Mouse (Mus musculus) lung, embryonic 16.5 days (tissue): Measurements from ENCODE around the gene Gtf3c5. TPM values are rescaled to one million over a fixed set of nuclear protein-coding genes. Genes with fewer than 3 reads are reported as not detected.

Experiments
- ATAC-seq: fragments of 200-750 bp; cut with Nextera tagmentation; 2 replicates; pipeline ENCODE4 v1.8.0; 2017; ENCODE audit warnings: low read depth, mild to moderate bottlenecking, moderate library complexity
- H3K27ac ChIP-seq: fragments of 300-500 bp; sonication (generic); 2 replicates; pipeline ENCODE4 v1.5.1; 2014; ENCODE audit warnings: mild to moderate bottlenecking, control low read depth, low read length
- H3K27me3 ChIP-seq: fragments of 300-500 bp; sonication (generic); 2 replicates; pipeline ENCODE4 v1.6.1; 2014; ENCODE audit warnings: low read depth, low read length, mixed read lengths; ENCODE audit not compliant: control insufficient read depth, insufficient read depth
- H3K36me3 ChIP-seq: fragments of 300-500 bp; sonication (generic); 2 replicates; pipeline ENCODE4 v1.6.1; 2014; ENCODE audit warnings: low read length; ENCODE audit not compliant: control insufficient read depth, insufficient read depth
- H3K4me1 ChIP-seq: fragments of 300-500 bp; sonication (generic); replicated peaks from 2 replicates; pipeline ENCODE4 v1.6.1; 2014; ENCODE audit warnings: low read length, mixed read lengths; ENCODE audit not compliant: control insufficient read depth, insufficient read depth
- H3K4me2 ChIP-seq: fragments of 300-500 bp; sonication (generic); 2 replicates; pipeline ENCODE4 v1.6.1; 2014; ENCODE audit warnings: low read depth, low read length, control low read depth
- H3K4me3 ChIP-seq: fragments of 300-500 bp; sonication (generic); 2 replicates; pipeline ENCODE4 v1.5.1; 2014; ENCODE audit warnings: mild to moderate bottlenecking, low read length, control low read depth
- H3K9ac ChIP-seq: fragments of 300-500 bp; sonication (generic); 2 replicates; pipeline ENCODE4 v1.6.1; 2014; ENCODE audit warnings: low read length, control low read depth
- H3K9me3 ChIP-seq: fragments of 300-500 bp; sonication (generic); 2 replicates; pipeline ENCODE4 v1.6.1; 2016; ENCODE audit warnings: low read length; ENCODE audit not compliant: control insufficient read depth
- WGBS: fragments of 180-500 bp; shearing (Covaris S2); extraction: QIAGEN DNeasy Blood & Tissue Kit; methylation state at CpG from one replicate; pipeline ENCODE4 v1.1.7; 2014; 5-methylcytosine and 5-hydroxymethylcytosine counted together
- polyA plus RNA-seq: library from polyadenylated mRNA; unstranded; fragments of >200 nt; fragmentation: Nextera tagmentation; extraction: Ambion mirVana; gene quantifications from 2 replicates; pipeline ENCODE4 v1.2.1, GENCODE M21; 2015

Gtf3c5 gene
- polyA plus RNA-seq, 1 experiment from 2014 or later: 45.0 TPM

- Histone ChIP-seq H3K4me2 (no peak overlapping the region), H3K9me3 (no peaks in the 10 kb centered on the region), H3K9ac (no peak overlapping the region), H3K4me1 (no peaks in the 10 kb centered on the region), H3K36me3 (no peaks in the 10 kb centered on the region), H3K4me3 (no peak overlapping the region), H3K27ac (no peak overlapping the region), H3K27me3 (peaks cover 14% of the 10 kb centered on the region)
- 17% methylated on average over 2 of the region's 2 CpGs for WGBS
- ATAC-seq: no peak
Measured at GRCm38 (mm10) chr2:28621111-28621510, 37.6 kb upstream of the Gtf3c5 start.

GRCm38 (mm10) chr2:28620522-28620921 lies 37.0 kb upstream of the Gtf3c5 start:
- ATAC-seq: no peak
- Histone ChIP-seq H3K4me1 (no peaks in the 10 kb centered on the region), H3K27me3 (peaks cover 14% of the 10 kb centered on the region), H3K9me3 (no peaks in the 10 kb centered on the region), H3K36me3 (no peaks in the 10 kb centered on the region), H3K4me3 (no peak overlapping the region), H3K4me2 (no peak overlapping the region), H3K9ac (no peak overlapping the region), H3K27ac (no peak overlapping the region)
- 62% methylated on average over 10 of the region's 10 CpGs for WGBS

DNA sequence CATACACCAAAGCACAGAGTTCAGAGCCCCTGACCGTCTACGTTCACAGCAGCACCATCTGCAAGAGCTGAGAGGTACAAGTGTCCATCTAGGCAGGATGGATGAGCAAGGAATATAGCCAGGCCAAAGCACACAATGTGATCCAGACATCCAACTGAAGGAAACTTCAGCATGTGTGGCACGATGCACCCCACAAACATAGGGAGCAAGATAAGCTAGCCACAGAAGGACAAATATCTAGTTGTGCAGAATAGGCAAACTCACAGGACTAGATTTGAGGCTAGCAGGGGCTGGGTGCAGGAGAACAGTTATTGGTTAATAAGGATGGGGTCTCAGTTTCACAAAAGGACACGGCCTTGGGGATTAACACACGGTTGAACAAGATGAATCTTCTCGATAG lies 35.8 kb upstream of the Gtf3c5 start:
- 80% methylated on average over 6 of the region's 6 CpGs for WGBS
- Histone ChIP-seq H3K27me3 (peaks cover 14% of the 10 kb centered on the region), H3K4me3 (no peak overlapping the region), H3K4me1 (no peaks in the 10 kb centered on the region), H3K9ac (no peak overlapping the region), H3K4me2 (no peak overlapping the region), H3K36me3 (no peaks in the 10 kb centered on the region), H3K27ac (no peak overlapping the region), H3K9me3 (no peaks in the 10 kb centered on the region)
- no peak for ATAC-seq

DNA sequence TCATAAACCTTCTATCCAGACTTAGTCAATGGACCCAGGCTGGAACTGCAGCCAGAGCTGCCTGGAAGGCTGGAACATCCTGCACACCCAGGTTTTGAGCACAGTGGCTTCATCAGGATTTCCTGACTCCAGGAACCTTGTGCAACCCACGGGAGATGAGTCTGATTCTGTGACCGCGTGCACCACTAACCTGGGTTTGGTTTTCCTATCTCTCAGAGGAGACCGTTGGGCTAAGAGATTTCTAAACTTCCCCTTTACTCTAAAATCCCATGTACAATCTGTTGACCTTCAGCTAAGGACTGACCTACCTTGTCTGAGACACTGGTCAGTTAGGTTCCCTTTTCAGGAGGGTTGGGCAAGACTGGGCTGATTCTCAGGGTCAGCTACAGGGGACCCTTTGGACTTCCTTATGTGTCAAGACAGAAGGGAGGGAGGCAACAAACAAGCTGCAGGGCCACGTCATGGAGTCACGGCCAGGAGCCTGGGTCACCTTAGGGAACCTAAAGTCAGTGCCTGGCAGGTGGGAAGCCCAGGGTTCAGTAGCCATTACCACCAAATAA lies 35.3 kb upstream of the Gtf3c5 start:
- no peak overlapping the region for H3K4me2 ChIP-seq
- WGBS: 78% methylated on average over 6 of the region's 6 CpGs
- H3K4me1 ChIP-seq: no peaks in the 10 kb centered on the region
- H3K36me3 ChIP-seq: no peaks in the 10 kb centered on the region
- no peak overlapping the region for H3K9ac ChIP-seq
- H3K27ac ChIP-seq: no peak overlapping the region
- no peaks in the 10 kb centered on the region for H3K9me3 ChIP-seq
- peaks cover 14% of the 10 kb centered on the region for H3K27me3 ChIP-seq
- no peak overlapping the region for H3K4me3 ChIP-seq
- ATAC-seq: no peak

- no peak overlapping the region for H3K4me3 ChIP-seq
- no peak overlapping the region for H3K27ac ChIP-seq
- peaks cover 14% of the 10 kb centered on the region for H3K27me3 ChIP-seq
- no peaks in the 10 kb centered on the region for H3K36me3 ChIP-seq
- H3K4me2 ChIP-seq: no peak overlapping the region
- no peaks in the 10 kb centered on the region for H3K4me1 ChIP-seq
- H3K9ac ChIP-seq: no peak overlapping the region
- no peaks in the 10 kb centered on the region for H3K9me3 ChIP-seq
- no peak for ATAC-seq
- 65% methylated on average over 8 of the region's 8 CpGs for WGBS
Measured at GRCm38 (mm10) chr2:28617498-28618486, 34.2 kb upstream of the Gtf3c5 start.

DNA sequence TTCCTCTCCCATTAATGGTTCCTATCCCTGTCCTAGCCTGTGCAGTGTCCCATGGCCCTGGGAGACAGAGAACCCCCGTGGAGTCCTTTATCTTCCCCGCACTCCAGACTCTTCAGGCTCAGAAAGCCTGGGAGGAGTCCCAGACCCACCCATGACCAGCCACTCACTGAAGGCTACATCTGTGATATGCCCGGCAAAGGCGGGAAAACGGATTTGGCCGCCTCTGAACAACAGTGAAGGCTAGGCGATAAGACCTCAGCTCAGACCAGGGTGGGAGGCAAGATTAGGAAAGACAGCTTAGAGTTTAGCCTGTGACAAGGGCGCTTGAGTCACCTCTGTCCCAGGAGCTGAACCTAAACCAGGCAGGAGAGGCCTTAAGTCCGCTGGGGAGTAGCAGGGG lies 33.3 kb upstream of the Gtf3c5 start:
- no peak for ATAC-seq
- H3K4me2 ChIP-seq: no peak overlapping the region

DNA sequence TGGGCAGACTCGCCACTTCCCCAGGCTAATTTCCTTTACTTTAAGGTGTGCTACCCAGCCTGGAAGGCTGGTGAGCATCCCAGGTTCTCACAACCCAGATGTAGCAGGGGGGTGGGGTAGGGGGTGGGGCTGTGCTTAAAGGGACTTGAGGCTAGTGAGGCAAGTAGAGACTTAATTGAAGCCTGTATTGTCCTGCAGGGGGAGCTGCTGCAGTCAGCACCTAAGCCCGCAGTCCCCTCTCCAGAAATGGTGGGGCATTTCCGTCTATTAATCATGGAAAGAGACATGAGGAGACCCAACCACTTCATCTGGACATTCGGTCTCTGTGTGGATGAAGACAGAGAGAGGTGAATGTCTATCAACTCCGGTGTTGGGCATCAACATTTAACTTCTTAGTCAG lies 32.8 kb upstream of the Gtf3c5 start:
- H3K9ac ChIP-seq: no peak overlapping the region
- H3K4me3 ChIP-seq: no peak overlapping the region
- H3K27ac ChIP-seq: no peak overlapping the region
- H3K4me2 ChIP-seq: no peak overlapping the region
- no peaks in the 10 kb centered on the region for H3K4me1 ChIP-seq
- no peak for ATAC-seq
- 30% methylated on average over 5 of the region's 5 CpGs for WGBS
- H3K36me3 ChIP-seq: no peaks in the 10 kb centered on the region
- no peaks in the 10 kb centered on the region for H3K9me3 ChIP-seq
- peaks cover 8% of the 10 kb centered on the region for H3K27me3 ChIP-seq

More for the DNA sequence above, 33.3 kb upstream of the Gtf3c5 start:
- no peaks in the 10 kb centered on the region for H3K4me1 ChIP-seq
- no peak overlapping the region for H3K9ac ChIP-seq
- WGBS: 68% methylated on average over 9 of the region's 9 CpGs
- peaks cover 13% of the 10 kb centered on the region for H3K27me3 ChIP-seq
- H3K36me3 ChIP-seq: no peaks in the 10 kb centered on the region
- H3K4me3 ChIP-seq: no peak overlapping the region
- no peak overlapping the region for H3K27ac ChIP-seq
- no peaks in the 10 kb centered on the region for H3K9me3 ChIP-seq

- H3K27ac ChIP-seq: no peak overlapping the region
- no peak for ATAC-seq
- no peaks in the 10 kb centered on the region for H3K4me1 ChIP-seq
- H3K4me3 ChIP-seq: no peak overlapping the region
- no peak overlapping the region for H3K4me2 ChIP-seq
- no peaks in the 10 kb centered on the region for H3K27me3 ChIP-seq
- no peaks in the 10 kb centered on the region for H3K9me3 ChIP-seq
- H3K36me3 ChIP-seq: no peaks in the 10 kb centered on the region
- no peak overlapping the region for H3K9ac ChIP-seq
- 88% methylated on average over 10 of the region's 10 CpGs for WGBS
Measured at GRCm38 (mm10) chr2:28613599-28613998, 30.0 kb upstream of the Gtf3c5 start.

GRCm38 (mm10) chr2:28612436-28613063 lies 29.0 kb upstream of the Gtf3c5 start:
- H3K9ac ChIP-seq: no peak overlapping the region
- no peak overlapping the region for H3K4me3 ChIP-seq
- no peaks in the 10 kb centered on the region for H3K36me3 ChIP-seq
- H3K9me3 ChIP-seq: no peaks in the 10 kb centered on the region
- H3K27me3 ChIP-seq: no peaks in the 10 kb centered on the region
- H3K4me2 ChIP-seq: no peak overlapping the region
- no peak overlapping the region for H3K27ac ChIP-seq
- WGBS: 71% methylated on average over 10 of the region's 10 CpGs
- ATAC-seq: no peak
- no peaks in the 10 kb centered on the region for H3K4me1 ChIP-seq
